Mouse (Mus musculus) forebrain, embryonic 16.5 days (tissue): ENCODE results near the gene Gm42420. TPM values are rescaled to one million over a fixed set of nuclear protein-coding genes. Genes with fewer than 3 reads are reported as not detected.
A peak's percentile ranks its signal among the peaks of the same experiment; 100 is the strongest.

ENCODE experiments used
- ATAC-seq: fragments of 200-750 bp; cut with Nextera tagmentation; 2 replicates; pipeline ENCODE4 v1.8.0; 2017; ENCODE audit warnings: mild to moderate bottlenecking, moderate library complexity
- H3K27ac ChIP-seq: fragments of 300-500 bp; sonication (generic); 2 replicates; pipeline ENCODE4 v1.5.1; 2014; ENCODE audit warnings: low read length, control low read depth
- H3K27me3 ChIP-seq: fragments of 300-500 bp; sonication (generic); replicated peaks from 2 replicates; pipeline ENCODE4 v1.6.1; 2014; ENCODE audit warnings: low read length; ENCODE audit not compliant: control insufficient read depth, insufficient read depth
- H3K36me3 ChIP-seq: fragments of 300-500 bp; sonication (generic); 2 replicates; pipeline ENCODE4 v1.6.1; 2014; ENCODE audit not compliant: control insufficient read depth, insufficient read depth
- H3K4me1 ChIP-seq: fragments of 300-500 bp; sonication (generic); replicated peaks from 2 replicates; pipeline ENCODE4 v1.6.1; 2014; ENCODE audit warnings: low read length; ENCODE audit not compliant: control insufficient read depth, insufficient read depth
- H3K4me2 ChIP-seq: fragments of 300-500 bp; sonication (generic); 2 replicates; pipeline ENCODE4 v1.6.1; 2014; ENCODE audit warnings: mild to moderate bottlenecking, low read length, control low read depth
- H3K4me3 ChIP-seq: fragments of 300-500 bp; sonication (generic); replicated peaks from 2 replicates; pipeline ENCODE4 v1.5.1; 2014; ENCODE audit warnings: mild to moderate bottlenecking, low read length, control low read depth
- H3K9ac ChIP-seq: fragments of 300-500 bp; sonication (generic); replicated peaks from 2 replicates; pipeline ENCODE4 v1.6.1; 2014; ENCODE audit warnings: low read depth, low read length, control low read depth
- H3K9me3 ChIP-seq: fragments of 300-500 bp; sonication (generic); 2 replicates; pipeline ENCODE4 v1.6.1; 2016; ENCODE audit warnings: low read length; ENCODE audit not compliant: control insufficient read depth
- WGBS: fragments of 180-500 bp; shearing (Covaris S2); extraction: QIAGEN DNeasy Blood & Tissue Kit; methylation state at CpG from one replicate; pipeline ENCODE4 v1.1.7; 2014; 5-methylcytosine and 5-hydroxymethylcytosine counted together
- polyA plus RNA-seq: library from polyadenylated mRNA; unstranded; fragments of >200 nt; fragmentation: Nextera tagmentation; extraction: Ambion mirVana; gene quantifications from 2 replicates; pipeline ENCODE4 v1.2.1, GENCODE M21; 2015

Gm42420 gene
- polyA plus RNA-seq, 1 experiment from 2014 or later = not detected

GRCm38 (mm10) chr6:39592401-39593214, 7.1 kb downstream of the Gm42420 start, which contains the start of gene Ndufb2:
Ndufb2 (plus strand) TSS chr6:39592574.
- WGBS = under 1% methylated on average over 56 of the region's 56 CpGs
- H3K27ac ChIP-seq = peak within 1 kb of the TSS; percentile 94
- peak; percentile 99 for ATAC-seq

GRCm38 (mm10) chr6:39600851-39601250, 15.3 kb downstream of the Gm42420 start:
- H3K4me3 ChIP-seq = no peak overlapping the region
- no peaks in the 10 kb centered on the region for H3K4me1 ChIP-seq
- H3K36me3 ChIP-seq = peaks cover 20% of the 10 kb centered on the region
- no peak overlapping the region for H3K27ac ChIP-seq
- H3K27me3 ChIP-seq = no peaks in the 10 kb centered on the region
- ATAC-seq = no peak
- H3K4me2 ChIP-seq = no peak overlapping the region
- WGBS = 96% methylated on average over 3 of the region's 3 CpGs
- no peaks in the 10 kb centered on the region for H3K9me3 ChIP-seq
- H3K9ac ChIP-seq = no peak overlapping the region

More at GRCm38 (mm10) chr6:39592401-39593214, 7.1 kb downstream of the Gm42420 start, which contains the start of gene Ndufb2:
- H3K36me3 ChIP-seq = peaks cover 7% of the 10 kb centered on the region
- H3K4me3 ChIP-seq = peak within 1 kb of the TSS; percentile 85
- peaks cover 16% of the 10 kb centered on the region for H3K4me1 ChIP-seq
- no peaks in the 10 kb centered on the region for H3K27me3 ChIP-seq
- peak within 1 kb of the TSS; percentile 86 for H3K4me2 ChIP-seq
- H3K9ac ChIP-seq = peak within 1 kb of the TSS; percentile 91
- H3K9me3 ChIP-seq = no peaks in the 10 kb centered on the region

GRCm38 (mm10) chr6:39601828-39602227, 16.3 kb downstream of the Gm42420 start:
- ATAC-seq = no peak
- H3K4me2 ChIP-seq = no peak overlapping the region
- 83% methylated on average over 3 of the region's 3 CpGs for WGBS
- H3K36me3 ChIP-seq = peaks cover 20% of the 10 kb centered on the region
- no peaks in the 10 kb centered on the region for H3K4me1 ChIP-seq
- no peaks in the 10 kb centered on the region for H3K27me3 ChIP-seq
- H3K4me3 ChIP-seq = no peak overlapping the region
- H3K9me3 ChIP-seq = no peaks in the 10 kb centered on the region
- H3K27ac ChIP-seq = no peak overlapping the region
- H3K9ac ChIP-seq = no peak overlapping the region

- H3K27me3 ChIP-seq = no peaks in the 10 kb centered on the region
- H3K36me3 ChIP-seq = peaks cover 14% of the 10 kb centered on the region
- no peak overlapping the region for H3K4me3 ChIP-seq
- no peak for ATAC-seq
- no peak overlapping the region for H3K9ac ChIP-seq
- no peak overlapping the region for H3K4me2 ChIP-seq
- H3K9me3 ChIP-seq = no peaks in the 10 kb centered on the region
- WGBS = 87% methylated on average over 5 of the region's 5 CpGs
- H3K27ac ChIP-seq = no peak overlapping the region
- H3K4me1 ChIP-seq = no peaks in the 10 kb centered on the region
Observed at GRCm38 (mm10) chr6:39604565-39604964, 19.0 kb downstream of the Gm42420 start.

GRCm38 (mm10) chr6:39606056-39606455, 20.5 kb downstream of the Gm42420 start:
- Histone ChIP-seq H3K4me3 (no peak overlapping the region), H3K4me2 (no peak overlapping the region), H3K4me1 (no peaks in the 10 kb centered on the region), H3K27ac (no peak overlapping the region), H3K9me3 (no peaks in the 10 kb centered on the region), H3K9ac (no peak overlapping the region), H3K36me3 (peaks cover 4% of the 10 kb centered on the region), H3K27me3 (no peaks in the 10 kb centered on the region)
- WGBS = 93% methylated on average over 6 of the region's 6 CpGs
- ATAC-seq = no peak

GRCm38 (mm10) chr6:39606862-39607261, 21.3 kb downstream of the Gm42420 start:
- Histone ChIP-seq H3K4me3 (no peak overlapping the region), H3K36me3 (peaks cover 4% of the 10 kb centered on the region), H3K9ac (no peak overlapping the region), H3K27me3 (no peaks in the 10 kb centered on the region), H3K9me3 (no peaks in the 10 kb centered on the region), H3K4me1 (no peaks in the 10 kb centered on the region), H3K27ac (no peak overlapping the region), H3K4me2 (no peak overlapping the region)
- no peak for ATAC-seq
- 87% methylated on average over 3 of the region's 3 CpGs for WGBS

- Histone ChIP-seq H3K27me3 (no peaks in the 10 kb centered on the region), H3K27ac (no peak overlapping the region), H3K9me3 (no peaks in the 10 kb centered on the region), H3K4me1 (no peaks in the 10 kb centered on the region), H3K9ac (no peak overlapping the region), H3K4me2 (no peak overlapping the region), H3K36me3 (peaks cover 4% of the 10 kb centered on the region), H3K4me3 (no peak overlapping the region)
- WGBS = 77% methylated on average over 5 of the region's 5 CpGs
- no peak for ATAC-seq
Observed at GRCm38 (mm10) chr6:39607365-39607764, 21.8 kb downstream of the Gm42420 start.

- Histone ChIP-seq H3K4me1 (no peaks in the 10 kb centered on the region), H3K9ac (no peak overlapping the region), H3K9me3 (no peaks in the 10 kb centered on the region), H3K36me3 (peaks cover 11% of the 10 kb centered on the region), H3K4me3 (no peak overlapping the region), H3K27ac (no peak overlapping the region), H3K4me2 (no peak overlapping the region), H3K27me3 (no peaks in the 10 kb centered on the region)
- 70% methylated on average over 2 of the region's 2 CpGs for WGBS
- ATAC-seq = no peak
Observed at GRCm38 (mm10) chr6:39610207-39610606, 24.7 kb downstream of the Gm42420 start.

- H3K27ac ChIP-seq = no peak overlapping the region
- H3K9me3 ChIP-seq = no peaks in the 10 kb centered on the region
- no peaks in the 10 kb centered on the region for H3K27me3 ChIP-seq
- no peaks in the 10 kb centered on the region for H3K4me1 ChIP-seq
- ATAC-seq = no peak
- peaks cover 11% of the 10 kb centered on the region; the same call in 1 of the 2 replicates for H3K36me3 ChIP-seq
- 90% methylated on average over 2 of the region's 2 CpGs for WGBS
- no peak overlapping the region for H3K4me2 ChIP-seq
- no peak overlapping the region for H3K4me3 ChIP-seq
- no peak overlapping the region for H3K9ac ChIP-seq
Observed at GRCm38 (mm10) chr6:39611296-39611695, 25.7 kb downstream of the Gm42420 start.
